Mouse (Mus musculus): ENCODE data around the gene Mcm10. TPM values are rescaled to one million over a fixed set of nuclear protein-coding genes. Genes with fewer than 3 reads are reported as not detected.
A peak's percentile ranks its signal among the peaks of the same experiment; 100 is the strongest.

Mcm10 gene
- polyA plus RNA-seq, 1 experiment from 2014 or later = 9.3 TPM

- Histone ChIP-seq H3K36me3 (ENCODE audit: control insufficient read depth, insufficient read depth) (peaks cover 52% of the 10 kb centered on the region), H3K4me1 (replicated peaks; ENCODE audit: control insufficient read depth, insufficient read depth, low read length) (no peaks in the 10 kb centered on the region), H3K4me3 (ENCODE audit: low read depth, low read length) (no peak overlapping the region), H3K27ac (ENCODE audit: low read depth, low read length) (0 out of 2 replicates have a peak overlapping the region, but pooled peaks have one; percentile 35), H3K4me2 (replicated peaks; ENCODE audit: low read depth) (no peak overlapping the region), H3K9ac (ENCODE audit: low read depth, low read length) (no peak overlapping the region), H3K9me3 (ENCODE audit: control insufficient read depth) (no peaks in the 10 kb centered on the region), H3K27me3 (replicated peaks; ENCODE audit: control insufficient read depth, insufficient read depth, low read length) (no peaks in the 10 kb centered on the region)
- no peak for TF ChIP-seq CTCF (IDR thresholded peaks at IDR 0.05; ENCODE audit: low read depth)
- no peak for ATAC-seq
- 50% methylated on average over 14 of the region's 15 CpGs for WGBS
Observed at GRCm38 (mm10) chr2:5033546-5034420, 21.2 kb upstream of the Mcm10 start.

GRCm38 (mm10) chr2:5032665-5033064, 20.1 kb upstream of the Mcm10 start:
- Histone ChIP-seq H3K27me3 (replicated peaks; ENCODE audit: control insufficient read depth, insufficient read depth, low read length) (no peaks in the 10 kb centered on the region), H3K4me1 (replicated peaks; ENCODE audit: control insufficient read depth, insufficient read depth, low read length) (no peaks in the 10 kb centered on the region), H3K4me3 (ENCODE audit: low read depth, low read length) (no peak overlapping the region), H3K27ac (ENCODE audit: low read depth, low read length) (peak overlapping the region; percentile 35; the same call in 1 of the 2 replicates), H3K9me3 (ENCODE audit: control insufficient read depth) (no peaks in the 10 kb centered on the region), H3K9ac (ENCODE audit: low read depth, low read length) (no peak overlapping the region), H3K4me2 (replicated peaks; ENCODE audit: low read depth) (no peak overlapping the region), H3K36me3 (ENCODE audit: control insufficient read depth, insufficient read depth) (peaks cover 45% of the 10 kb centered on the region)
- 25% methylated on average over 5 of the region's 5 CpGs for WGBS
- ATAC-seq = no peak
- TF ChIP-seq CTCF (IDR thresholded peaks at IDR 0.05; ENCODE audit: low read depth) = peak; percentile 64

- WGBS = 76% methylated on average over 7 of the region's 7 CpGs
- Histone ChIP-seq H3K4me1 (replicated peaks; ENCODE audit: control insufficient read depth, insufficient read depth, low read length) (no peaks in the 10 kb centered on the region), H3K4me3 (ENCODE audit: low read depth, low read length) (no peak overlapping the region), H3K27me3 (replicated peaks; ENCODE audit: control insufficient read depth, insufficient read depth, low read length) (no peaks in the 10 kb centered on the region), H3K4me2 (replicated peaks; ENCODE audit: low read depth) (no peak overlapping the region), H3K9ac (ENCODE audit: low read depth, low read length) (no peak overlapping the region), H3K27ac (ENCODE audit: low read depth, low read length) (no peak overlapping the region), H3K36me3 (ENCODE audit: control insufficient read depth, insufficient read depth) (peaks cover 49% of the 10 kb centered on the region), H3K9me3 (ENCODE audit: control insufficient read depth) (no peaks in the 10 kb centered on the region)
- ATAC-seq = no peak
- no peak for TF ChIP-seq CTCF (IDR thresholded peaks at IDR 0.05; ENCODE audit: low read depth)
Observed at GRCm38 (mm10) chr2:5031215-5031614, 18.6 kb upstream of the Mcm10 start.

- H3K4me1 ChIP-seq (replicated peaks; ENCODE audit: control insufficient read depth, insufficient read depth, low read length) = no peaks in the 10 kb centered on the region
- H3K36me3 ChIP-seq (ENCODE audit: control insufficient read depth, insufficient read depth) = peaks cover 47% of the 10 kb centered on the region
- H3K4me2 ChIP-seq (replicated peaks; ENCODE audit: low read depth) = no peak overlapping the region
- TF ChIP-seq CTCF (IDR thresholded peaks at IDR 0.05; ENCODE audit: low read depth) = no peak
- no peak overlapping the region for H3K9ac ChIP-seq (ENCODE audit: low read depth, low read length)
- no peaks in the 10 kb centered on the region for H3K27me3 ChIP-seq (replicated peaks; ENCODE audit: control insufficient read depth, insufficient read depth, low read length)
- no peak overlapping the region for H3K27ac ChIP-seq (ENCODE audit: low read depth, low read length)
- WGBS = 94% methylated on average over 4 of the region's 4 CpGs
- no peaks in the 10 kb centered on the region for H3K9me3 ChIP-seq (ENCODE audit: control insufficient read depth)
- no peak overlapping the region for H3K4me3 ChIP-seq (ENCODE audit: low read depth, low read length)
- ATAC-seq = no peak
Observed at GRCm38 (mm10) chr2:5029808-5030207, 17.2 kb upstream of the Mcm10 start.

GRCm38 (mm10) chr2:5028047-5028446, 15.5 kb upstream of the Mcm10 start:
- peak; percentile 51 for ATAC-seq
- 63% methylated on average over 7 of the region's 7 CpGs for WGBS
- Histone ChIP-seq H3K4me3 (ENCODE audit: low read depth, low read length) (no peak overlapping the region), H3K36me3 (ENCODE audit: control insufficient read depth, insufficient read depth) (peaks cover 52% of the 10 kb centered on the region), H3K9me3 (ENCODE audit: control insufficient read depth) (no peaks in the 10 kb centered on the region), H3K4me2 (replicated peaks; ENCODE audit: low read depth) (no peak overlapping the region), H3K27ac (ENCODE audit: low read depth, low read length) (no peak overlapping the region), H3K4me1 (replicated peaks; ENCODE audit: control insufficient read depth, insufficient read depth, low read length) (no peaks in the 10 kb centered on the region), H3K27me3 (replicated peaks; ENCODE audit: control insufficient read depth, insufficient read depth, low read length) (no peaks in the 10 kb centered on the region), H3K9ac (ENCODE audit: low read depth, low read length) (no peak overlapping the region)
- TF ChIP-seq CTCF (IDR thresholded peaks at IDR 0.05; ENCODE audit: low read depth) = no peak

GRCm38 (mm10) chr2:5027057-5027456, 14.5 kb upstream of the Mcm10 start:
- peaks cover 49% of the 10 kb centered on the region for H3K36me3 ChIP-seq (ENCODE audit: control insufficient read depth, insufficient read depth)
- 70% methylated on average over 6 of the region's 6 CpGs for WGBS
- H3K4me3 ChIP-seq (ENCODE audit: low read depth, low read length) = no peak overlapping the region
- no peak overlapping the region for H3K27ac ChIP-seq (ENCODE audit: low read depth, low read length)
- no peak for ATAC-seq
- H3K4me2 ChIP-seq (replicated peaks; ENCODE audit: low read depth) = no peak overlapping the region
- no peaks in the 10 kb centered on the region for H3K27me3 ChIP-seq (replicated peaks; ENCODE audit: control insufficient read depth, insufficient read depth, low read length)
- no peaks in the 10 kb centered on the region for H3K4me1 ChIP-seq (replicated peaks; ENCODE audit: control insufficient read depth, insufficient read depth, low read length)
- no peak for TF ChIP-seq CTCF (IDR thresholded peaks at IDR 0.05; ENCODE audit: low read depth)
- H3K9ac ChIP-seq (ENCODE audit: low read depth, low read length) = no peak overlapping the region
- H3K9me3 ChIP-seq (ENCODE audit: control insufficient read depth) = no peaks in the 10 kb centered on the region

All from intestine, postnatal 0 days (tissue).